Mouse (Mus musculus): ENCODE results near the gene Vipr1. TPM values are rescaled to one million over a fixed set of nuclear protein-coding genes. Genes with fewer than 3 reads are reported as not detected.
A peak's percentile ranks its signal among the peaks of the same experiment; 100 is the strongest.

The Vipr1 gene
- total RNA-seq, 1 experiment from 2014 or later, result 4.4 TPM

DNA sequence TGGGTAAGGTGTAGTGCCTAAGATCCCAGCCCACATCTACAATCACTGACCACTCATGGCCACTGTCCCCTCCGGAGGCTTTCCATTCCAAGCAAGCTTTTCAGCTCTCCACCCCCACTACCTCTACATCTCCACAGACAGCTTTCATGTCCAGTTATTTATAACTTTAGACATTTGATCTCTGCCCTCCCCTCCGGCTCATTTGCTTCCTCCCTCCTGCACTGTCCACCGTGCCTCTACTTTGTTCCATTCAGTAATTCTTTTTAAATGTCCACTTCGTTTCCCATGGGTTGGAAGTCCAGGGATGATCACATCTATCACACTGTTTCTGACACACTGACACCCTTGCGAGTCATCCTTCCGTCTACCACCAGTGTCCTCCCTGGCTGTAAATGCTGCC lies 65.3 kb downstream of the Vipr1 start:
- no peak for ATAC-seq (ENCODE audit: extremely low read depth, insufficient number of reproducible peaks, low FRiP score, poor library complexity, severe bottlenecking)

DNA sequence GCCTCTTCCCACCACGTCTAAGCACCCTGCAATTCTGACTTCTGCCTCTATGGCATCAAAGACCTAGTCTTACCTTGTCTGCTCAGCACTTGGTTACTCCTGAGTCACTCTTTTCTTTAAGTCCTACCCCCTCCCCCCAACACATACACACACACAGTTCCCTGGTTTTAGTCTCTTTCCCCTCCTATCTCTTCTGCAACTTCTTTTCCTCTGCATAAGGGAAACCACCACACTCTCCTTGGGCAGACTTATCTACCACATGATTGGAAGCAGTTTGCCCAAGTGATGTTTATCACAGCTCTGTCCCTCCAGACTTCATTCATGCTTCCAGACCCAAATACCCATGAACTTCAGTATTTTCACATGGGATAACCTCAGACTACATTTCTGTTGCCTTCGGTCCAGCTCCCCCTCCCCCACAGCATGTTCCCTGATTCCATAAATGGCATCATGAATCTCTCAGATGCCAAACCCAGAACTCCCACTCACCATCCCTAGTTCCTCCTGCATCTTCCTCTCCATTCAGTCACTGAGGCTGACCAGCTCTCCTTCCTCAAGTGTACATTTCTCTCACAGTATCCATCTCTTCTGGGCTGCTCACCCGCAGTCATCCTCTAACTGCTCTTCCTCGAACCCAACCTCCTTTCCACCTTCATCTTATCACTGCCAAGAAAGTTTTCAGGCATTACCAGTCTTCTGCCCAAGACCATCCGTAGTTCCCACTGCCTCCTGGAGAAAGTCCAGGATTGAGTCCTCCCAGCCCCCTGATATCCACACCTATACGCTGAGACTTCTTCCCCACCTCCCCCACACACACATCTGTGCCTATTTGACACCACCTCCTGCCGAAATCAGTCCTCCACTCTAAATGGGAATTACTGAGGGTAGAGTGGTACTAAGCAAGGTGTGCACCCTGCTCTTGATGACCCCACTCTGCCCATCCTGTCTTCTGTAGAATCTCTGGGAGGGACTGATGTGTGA lies 66.3 kb downstream of the Vipr1 start:
- no peak for ATAC-seq (ENCODE audit: extremely low read depth, insufficient number of reproducible peaks, low FRiP score, poor library complexity, severe bottlenecking)

DNA sequence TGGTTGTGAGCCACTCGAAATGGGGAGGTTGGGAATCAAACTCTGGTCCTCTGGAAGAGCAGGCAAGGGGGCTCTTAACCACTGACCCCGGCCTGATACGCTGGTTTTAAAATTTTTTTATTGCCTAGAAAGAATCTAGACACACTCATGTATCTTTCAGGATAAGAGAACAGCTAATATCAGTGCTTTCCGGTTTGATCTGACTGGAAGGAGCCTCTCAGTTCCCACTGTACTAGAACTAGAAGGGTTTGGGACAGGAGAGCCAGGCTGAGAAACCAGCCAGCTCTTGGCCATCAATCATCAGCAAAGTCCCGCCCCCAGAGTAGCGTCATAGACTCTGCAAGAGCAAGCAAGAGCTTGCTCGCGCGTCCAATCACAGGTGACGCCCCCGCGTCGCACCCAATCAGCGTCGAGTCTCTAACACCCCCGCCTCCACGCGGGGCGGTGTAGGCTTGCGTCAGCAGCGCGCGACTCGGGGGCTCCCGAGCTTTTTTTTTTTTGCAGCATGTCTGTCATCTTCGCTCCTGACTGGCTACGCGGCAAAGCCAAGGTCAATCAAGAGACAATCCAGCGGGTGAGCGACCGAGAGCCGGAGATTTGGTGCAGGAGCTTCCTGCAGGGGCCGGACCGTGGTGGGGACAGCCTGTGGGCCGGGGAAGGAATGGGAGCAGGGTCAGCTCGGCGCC lies 67.5 kb downstream of the Vipr1 start, which contains the start of gene Ss18l2:
TSS of gene Ss18l2 (plus strand) at position 432 of the 686 bp plus-strand sequence.
- ATAC-seq (ENCODE audit: extremely low read depth, insufficient number of reproducible peaks, low FRiP score, poor library complexity, severe bottlenecking), result peak; percentile 97

DNA sequence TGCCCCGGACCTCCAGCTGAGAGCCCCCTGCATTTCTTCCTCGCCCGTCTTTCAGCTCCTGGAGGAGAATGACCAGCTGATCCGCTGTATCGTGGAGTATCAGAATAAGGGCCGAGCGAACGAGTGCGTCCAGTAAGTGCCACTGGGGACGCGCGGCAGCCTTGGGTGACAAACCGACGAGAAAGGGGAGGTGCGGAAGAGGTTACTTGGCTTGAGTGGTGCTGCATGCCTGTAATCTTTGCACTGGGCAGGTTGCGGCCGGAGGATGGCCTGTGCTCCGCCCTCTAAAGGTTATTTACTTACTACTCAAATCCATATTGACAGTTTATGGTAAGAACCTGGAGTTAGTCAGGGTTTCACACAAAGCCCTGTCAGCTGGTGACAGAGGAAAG lies 68.1 kb downstream of the Vipr1 start:
- ATAC-seq (ENCODE audit: extremely low read depth, insufficient number of reproducible peaks, low FRiP score, poor library complexity, severe bottlenecking), result no peak

DNA sequence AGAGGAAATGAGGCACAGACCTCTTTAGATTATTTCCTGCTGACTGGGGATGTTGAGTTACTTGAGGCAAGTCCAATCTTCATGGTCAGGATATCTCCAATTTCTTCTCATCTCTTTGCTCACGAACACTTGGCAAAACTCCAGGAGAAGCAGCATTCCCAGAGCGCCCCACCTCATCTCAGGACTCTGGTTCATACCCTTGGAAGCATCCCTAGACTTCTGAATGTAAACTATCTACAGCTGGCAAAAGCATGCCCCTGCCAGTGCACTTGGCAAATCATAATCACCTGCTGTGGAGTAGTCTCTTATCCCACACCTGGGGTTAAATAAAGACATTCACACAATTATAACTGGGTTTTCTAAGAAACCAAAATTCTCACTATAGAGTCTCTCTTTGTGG lies 74.5 kb downstream of the Vipr1 start:
- ATAC-seq (ENCODE audit: extremely low read depth, insufficient number of reproducible peaks, low FRiP score, poor library complexity, severe bottlenecking), result no peak

DNA sequence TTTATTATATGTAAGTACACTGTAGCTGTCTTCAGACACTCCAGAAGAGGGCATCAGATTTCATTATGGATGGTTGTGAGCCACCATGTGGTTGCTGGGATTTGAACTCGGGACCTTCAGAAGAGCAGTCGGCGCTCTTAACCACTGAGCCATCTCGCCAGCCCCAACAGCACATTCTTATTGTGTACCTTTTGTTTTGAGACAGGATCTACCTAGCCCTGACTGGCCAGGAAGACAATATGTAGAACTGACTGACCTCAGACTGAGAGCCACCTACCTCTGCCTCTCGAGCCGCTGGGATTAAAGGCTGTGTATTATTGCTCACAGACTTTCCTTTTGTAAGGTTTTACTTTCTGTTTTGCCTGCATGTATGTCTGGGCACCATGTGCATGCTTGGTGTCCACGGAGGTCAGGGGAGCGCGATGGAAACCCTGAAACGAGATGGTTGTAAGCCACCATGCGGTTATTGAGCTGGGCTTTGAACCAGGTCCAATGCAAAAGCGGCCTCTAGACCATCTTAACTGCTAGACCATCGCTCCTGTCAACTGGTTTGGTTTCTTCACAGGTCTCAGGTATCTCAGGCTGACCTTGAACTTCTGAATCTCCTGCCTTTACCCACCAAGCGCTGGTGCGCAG lies 75.7 kb downstream of the Vipr1 start:
- no peak for ATAC-seq (ENCODE audit: extremely low read depth, insufficient number of reproducible peaks, low FRiP score, poor library complexity, severe bottlenecking)

DNA sequence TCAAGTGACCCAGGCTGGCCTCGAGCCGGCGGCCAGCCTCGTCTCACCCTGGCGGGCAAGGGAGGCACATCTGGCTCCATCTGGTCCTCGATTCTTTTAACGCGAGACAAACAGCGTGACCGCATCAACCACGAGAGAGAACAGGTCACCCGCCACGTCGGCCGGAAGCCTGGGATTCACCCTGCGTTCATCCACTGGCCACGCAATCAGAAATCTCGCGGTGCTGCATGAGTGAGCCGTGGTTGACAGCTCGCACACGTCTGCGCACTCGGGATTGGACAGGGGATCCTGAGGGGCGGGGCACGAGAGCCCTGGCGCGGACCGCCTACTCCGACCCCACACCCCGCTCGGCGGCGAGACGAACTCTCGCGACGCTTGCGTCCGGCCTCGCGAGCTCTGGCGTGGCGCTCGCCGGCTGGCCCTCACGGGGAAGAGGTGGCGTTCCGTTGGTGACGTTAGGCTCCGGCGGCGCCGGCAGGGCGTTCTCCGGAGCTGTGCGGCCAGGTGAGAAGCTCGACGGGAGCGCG lies 76.3 kb downstream of the Vipr1 start, which contains the start of gene Nktr:
TSS of gene Nktr (plus strand) at position 378 of the 527 bp plus-strand sequence.
- ATAC-seq (ENCODE audit: extremely low read depth, insufficient number of reproducible peaks, low FRiP score, poor library complexity, severe bottlenecking), result peak; percentile 96

DNA sequence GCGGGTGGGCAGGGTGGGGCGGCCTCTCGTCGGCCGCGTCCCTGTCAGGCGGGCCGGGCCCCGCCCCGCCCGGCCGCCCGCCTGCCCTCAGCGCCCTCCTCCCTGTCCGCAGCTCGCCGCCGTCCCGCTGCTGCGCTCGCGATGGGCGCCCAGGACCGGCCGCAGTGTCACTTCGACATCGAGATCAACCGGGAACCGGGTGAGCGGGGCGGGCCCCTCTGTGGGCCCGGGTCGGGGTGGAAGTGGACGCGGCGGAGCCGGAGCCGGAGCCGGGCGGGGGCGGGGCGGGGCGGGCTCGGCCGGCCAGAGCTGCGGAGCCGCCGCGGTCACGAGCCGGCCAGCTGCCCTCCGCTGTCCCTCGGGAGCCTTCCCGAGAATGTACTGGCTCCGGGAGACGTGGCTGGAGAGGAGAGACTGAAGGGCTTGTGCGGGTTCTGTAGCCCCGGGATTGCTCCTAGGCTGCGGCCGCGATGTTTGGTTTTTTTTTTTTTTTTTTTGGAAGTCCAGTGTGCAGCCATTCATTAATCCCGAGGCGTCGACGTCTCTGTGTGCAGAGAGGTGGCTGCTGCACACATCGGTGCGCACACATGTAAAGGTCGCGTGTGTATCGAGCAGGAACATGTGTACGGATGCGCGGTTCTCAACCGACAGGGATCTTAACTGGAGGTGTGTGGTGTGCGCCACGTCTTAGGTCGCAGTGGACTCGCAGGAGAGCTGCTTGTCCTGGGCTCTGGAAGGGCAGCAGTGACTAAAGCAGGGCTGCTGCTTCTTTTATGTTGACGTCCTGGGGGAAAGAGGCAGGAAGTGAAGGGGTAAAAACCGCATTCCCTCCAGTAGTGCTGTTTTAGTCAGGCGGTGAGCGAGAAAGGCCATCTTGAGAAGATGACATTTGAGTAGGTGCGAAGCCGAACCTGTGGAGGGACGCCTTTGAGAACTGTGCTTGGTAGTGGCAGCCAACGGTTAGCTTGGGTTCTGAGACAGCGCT lies 77.1 kb downstream of the Vipr1 start:
- ATAC-seq (ENCODE audit: extremely low read depth, insufficient number of reproducible peaks, low FRiP score, poor library complexity, severe bottlenecking), result peak; percentile 26; the same call in 1 of the 2 replicates

Other genes starting within 250 kb of the Vipr1 start
- gene Cck, start 147.0 kb upstream of the Vipr1 start, total RNA-seq (2017), result not detected in 2 replicates
- not detected in 2 replicates for gene Lyzl4, start 620 bp upstream of the Vipr1 start, total RNA-seq (2017)
- gene Sec22c, start 62.8 kb downstream of the Vipr1 start, total RNA-seq (2017), result 5.7 and 7.1 TPM in 2 replicates
- gene Ss18l2, start 67.6 kb downstream of the Vipr1 start, total RNA-seq (2017), result 8.0 and 14.9 TPM in 2 replicates
- gene Nktr, start 76.5 kb downstream of the Vipr1 start, total RNA-seq (2017), result 216 and 260 TPM in 2 replicates
- gene Zfp651, start 116.6 kb downstream of the Vipr1 start, total RNA-seq (2017), result 0.12 TPM in 1 of 2 replicates, not detected in the other
- gene Klhl40, start 134.9 kb downstream of the Vipr1 start, total RNA-seq (2017), result not detected in 2 replicates
- not detected in 2 replicates for gene Hhatl, start 149.8 kb downstream of the Vipr1 start, total RNA-seq (2017)
- 0.25 TPM in 1 of 2 replicates, not detected in the other for gene Ccdc13, start 196.7 kb downstream of the Vipr1 start, total RNA-seq (2017)
- gene Higd1a, start 215.6 kb downstream of the Vipr1 start, total RNA-seq (2017), result 7.2 and 15.2 TPM in 2 replicates

Measured in neutrophil, adult 5-6 weeks (primary cell).